13 mouse cellular contexts compared by ENCODE assay signal in the genomic region with DNA sequence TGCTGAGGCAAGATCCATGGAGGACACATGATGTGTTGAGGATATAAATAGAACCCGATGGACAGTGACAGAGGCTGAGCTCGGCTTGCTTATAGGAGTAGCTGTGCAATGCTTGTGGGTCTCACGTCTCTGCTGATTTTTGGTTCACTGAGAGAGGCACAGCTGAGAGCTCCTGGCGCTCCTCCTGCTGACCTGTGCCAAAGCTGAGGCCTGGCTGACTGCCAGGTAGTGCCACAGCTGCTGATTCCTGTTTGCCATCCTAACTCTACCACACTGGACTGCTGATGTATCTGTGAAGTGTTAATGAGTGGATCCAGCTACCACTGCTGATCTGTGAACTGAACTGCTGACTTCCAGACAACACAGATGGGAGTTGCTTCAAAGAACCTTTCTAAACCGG. TPM values are rescaled to one million over a fixed set of nuclear protein-coding genes. Genes with fewer than 3 reads are reported as not detected.
"Had no signal": no experiment of that assay in that cellular context is flagged by ENCODE, and none has a peak within 500 bp of the region (broad histone marks: within the 10 kb centered on the region; RNA-seq: fewer than 3 reads in every experiment).

No protein-coding gene starts in this region.

- ATAC-seq: lung, postnatal 0 days; midbrain, embryonic 15.5 days had no signal

- H3K27me3 ChIP-seq: liver, embryonic 15.5 days; midbrain, embryonic 15.5 days had no signal

- H3K9me3 ChIP-seq: limb, embryonic 10.5 days; liver, embryonic 15.5 days; midbrain, embryonic 15.5 days had no signal

- H3K4me2 ChIP-seq: liver, embryonic 11.5 days; liver, embryonic 15.5 days; midbrain, embryonic 15.5 days had no signal

- H3K36me3 ChIP-seq: limb, embryonic 10.5 days; liver, embryonic 15.5 days; midbrain, embryonic 15.5 days had no signal

- H3K4me3 ChIP-seq: layer of hippocampus, adult 2 months; limb, embryonic 10.5 days; liver, embryonic 15.5 days; midbrain, embryonic 15.5 days had no signal

- DNase-seq: kidney, postnatal 10 days; kidney, postnatal 4 days; lung, adult 2 months; lung, postnatal 36 days; right cerebral cortex, postnatal 14 days; thymus, postnatal 4 days had no signal

- H3K9ac ChIP-seq: liver, embryonic 15.5 days; midbrain, embryonic 15.5 days had no signal

- H3K27ac ChIP-seq: layer of hippocampus, adult 2 months; limb, embryonic 10.5 days; liver, embryonic 15.5 days; midbrain, embryonic 15.5 days had no signal

- H3K4me1 ChIP-seq: limb, embryonic 10.5 days; liver, embryonic 15.5 days; midbrain, embryonic 15.5 days had no signal

RNA-seq across cellular contexts. Expression of gene Gadl1, which starts 21.7 kb away (rescaled TPM):
- polyA plus RNA-seq: small intestine, adult 2 months had no signal
